Mouse (Mus musculus) mature B cell (primary cell): ENCODE data around the gene Pde10a.

Experiments used
- in situ Hi-C: fragments of 300-500 bp; cut with MboI; formaldehyde crosslinking; loops from 2 replicates; pipeline ENCODE4 v1.14.3; 2019

Pde10a gene

DNA sequence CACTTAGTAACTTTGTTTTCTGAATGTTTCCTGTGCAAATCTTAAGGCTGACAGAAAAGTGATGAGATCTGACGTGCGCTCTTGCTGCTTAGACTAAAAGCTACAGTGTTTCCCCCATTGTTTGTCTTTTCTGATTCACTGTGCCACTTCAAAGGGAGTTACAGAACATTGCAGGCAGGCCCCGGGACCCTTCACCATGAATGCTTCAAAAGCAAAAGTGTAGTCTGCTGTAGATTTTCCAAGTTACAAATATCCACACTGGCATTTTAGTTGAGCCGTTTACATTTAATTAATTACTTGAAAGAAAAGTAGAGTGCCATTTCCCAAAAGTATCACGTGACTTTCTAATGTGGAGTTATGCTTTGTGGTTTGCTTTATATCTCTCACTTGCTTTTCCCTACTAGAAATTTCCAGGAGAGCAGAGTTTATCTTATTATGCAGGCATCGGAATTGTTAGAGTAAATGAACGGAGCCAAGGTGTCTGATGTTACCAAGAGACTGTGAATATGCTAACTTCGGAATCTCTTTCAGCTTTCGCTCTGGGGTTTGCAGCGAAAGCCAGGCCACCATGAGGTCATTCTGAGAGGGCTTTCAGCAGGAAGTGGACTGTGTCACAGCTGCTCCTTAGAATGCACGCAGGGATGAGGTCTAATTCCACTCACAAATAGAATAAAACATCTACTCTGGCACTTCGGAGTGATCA lies 447.1 kb downstream of the Pde10a start:
- in situ Hi-C loops: no loop called here

DNA sequence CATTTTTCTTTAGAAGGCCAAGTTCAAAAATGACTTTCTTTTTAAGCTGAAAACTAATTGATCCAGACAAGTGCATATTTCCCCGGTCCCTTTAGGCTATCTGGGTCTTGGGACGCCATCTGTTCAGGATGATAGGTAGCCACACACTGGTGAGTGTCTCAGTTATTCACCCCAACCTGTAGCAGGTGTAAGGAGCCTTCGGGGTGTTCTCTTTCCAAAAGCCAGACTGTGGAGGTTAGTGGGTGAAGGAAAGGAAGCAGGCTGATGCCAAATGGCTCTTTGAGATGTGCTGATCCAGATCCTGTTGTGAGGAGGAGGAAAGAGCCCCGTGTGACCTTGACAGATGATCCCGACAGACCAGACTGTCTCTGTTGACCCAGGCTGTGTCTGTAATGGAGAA lies 448.2 kb downstream of the Pde10a start:
- in situ Hi-C loops: no loop called here

DNA sequence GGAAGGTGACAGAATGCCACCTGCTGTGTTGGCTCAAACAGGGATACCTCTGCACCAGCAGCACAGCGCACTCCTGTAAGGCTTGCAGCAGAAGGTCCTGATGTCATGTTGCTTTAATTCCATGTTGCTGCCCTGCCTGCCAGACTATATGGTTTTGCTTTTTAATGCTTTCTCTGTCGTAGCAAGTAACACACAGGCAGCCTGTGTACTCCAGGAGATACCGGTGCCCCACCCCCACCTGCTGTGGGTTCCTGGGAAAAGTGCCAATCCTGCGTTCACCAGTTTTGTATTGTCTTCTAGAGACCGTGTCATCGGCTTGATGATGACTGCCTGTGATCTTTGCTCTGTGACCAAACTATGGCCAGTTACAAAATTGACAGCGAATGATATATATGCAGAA lies 449.3 kb downstream of the Pde10a start:
- in situ Hi-C loops: no loop called here

DNA sequence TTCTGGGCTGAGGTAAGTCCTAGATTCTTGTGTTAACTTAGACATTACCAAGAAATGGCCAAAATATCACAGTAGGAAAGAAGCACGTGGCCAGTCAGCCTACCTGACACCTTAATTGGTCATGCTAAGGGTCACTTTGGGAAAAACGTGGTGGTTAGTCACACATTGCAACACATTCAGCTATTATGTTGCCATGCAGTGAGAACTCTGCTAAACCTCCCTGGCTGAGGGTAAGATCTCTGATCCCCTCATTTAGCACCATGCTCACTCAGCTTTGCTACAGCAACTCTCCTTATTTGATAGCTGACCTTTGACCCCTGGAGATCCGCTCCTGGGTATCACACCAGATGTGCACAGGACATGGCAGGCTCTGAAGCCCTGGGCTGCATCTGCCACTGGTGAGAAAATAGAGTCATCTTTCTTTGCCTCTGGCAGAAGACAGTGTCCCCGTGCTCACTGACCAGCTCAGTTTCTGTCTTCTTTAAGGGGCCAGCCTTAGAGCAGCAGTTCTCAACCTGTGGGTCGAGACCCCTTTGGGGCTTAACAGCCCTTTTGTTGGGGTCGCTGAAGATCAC lies 449.7 kb downstream of the Pde10a start:
- in situ Hi-C loops: no loop called here

DNA sequence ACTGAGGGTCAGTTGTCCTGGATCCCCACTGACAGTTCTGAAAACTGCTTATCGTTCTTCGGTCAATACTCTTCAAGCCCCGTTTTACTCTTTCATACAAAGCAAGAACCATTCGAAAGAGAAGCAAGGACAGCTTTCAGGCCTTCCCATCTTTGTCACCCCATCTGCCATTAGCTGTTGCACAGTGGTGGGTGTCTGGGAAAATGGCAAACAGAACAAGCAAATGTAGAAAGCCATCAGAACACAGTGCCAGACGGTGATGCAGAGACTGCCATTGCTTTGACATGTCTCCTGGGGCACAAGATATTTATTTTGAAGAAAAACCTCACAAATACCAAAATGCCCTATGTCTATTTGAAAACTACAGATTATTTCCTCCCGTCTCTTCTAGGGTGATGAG lies 451.6 kb downstream of the Pde10a start:
- in situ Hi-C loops: no loop called here

DNA sequence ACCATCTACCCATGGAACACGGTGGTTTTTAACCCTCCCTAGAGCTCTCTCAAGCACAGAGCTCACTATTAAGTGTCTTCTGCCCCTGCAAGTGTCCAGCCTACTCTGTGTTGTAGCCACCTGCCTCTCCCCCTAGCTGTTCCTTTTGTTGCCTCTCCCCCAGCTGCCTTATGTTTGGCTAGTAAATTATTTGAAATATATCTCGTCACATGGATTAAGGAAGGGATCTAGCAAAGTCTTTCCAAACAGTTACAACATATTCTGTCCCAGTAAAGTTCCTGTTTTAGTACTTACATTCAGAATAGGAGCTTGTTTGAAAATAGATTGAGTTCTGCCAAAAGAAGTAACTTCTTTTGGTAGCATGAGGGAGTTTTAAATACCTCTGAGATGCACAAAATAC lies 452.1 kb downstream of the Pde10a start:
- in situ Hi-C loops: no loop called here

DNA sequence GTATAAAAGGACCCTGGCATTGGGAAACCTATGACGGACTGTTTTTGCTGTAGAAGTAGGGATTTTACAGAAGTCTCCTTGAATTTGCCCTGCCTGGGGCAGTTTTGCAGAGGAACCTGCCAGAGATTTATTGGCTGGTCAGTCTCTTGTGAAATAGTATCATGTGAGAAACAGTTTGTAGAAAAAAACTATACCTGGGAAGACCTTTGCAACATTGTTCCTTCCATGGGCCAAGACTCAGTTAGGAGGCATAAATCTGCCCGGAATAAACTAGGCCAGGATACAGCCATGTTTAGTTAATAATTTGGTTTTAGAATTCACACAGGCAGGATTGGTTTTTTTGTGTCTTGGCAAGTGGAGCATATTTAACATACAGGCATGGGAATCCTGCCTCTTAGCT lies 458.4 kb downstream of the Pde10a start:
- in situ Hi-C loops: no loop called here

DNA sequence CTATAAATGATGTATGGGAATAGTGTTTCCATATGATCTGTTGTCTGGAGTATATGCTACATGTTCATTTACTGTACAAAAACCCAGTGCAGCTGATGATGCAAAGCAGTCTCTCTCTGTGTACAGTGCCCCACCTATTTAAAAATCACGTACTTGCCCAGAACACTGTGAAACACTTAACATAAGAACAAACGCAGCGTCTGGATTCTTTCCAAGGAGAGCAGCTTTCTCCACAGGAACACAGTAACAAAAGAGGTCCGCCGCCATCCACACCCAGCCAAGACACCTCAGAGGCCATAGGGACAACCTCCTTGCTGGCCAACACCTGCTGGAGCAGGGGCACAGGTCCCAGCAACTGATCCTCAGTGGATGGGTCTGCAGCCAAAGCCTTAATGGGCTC lies 460.5 kb downstream of the Pde10a start:
- in situ Hi-C loops: no loop called here

DNA sequence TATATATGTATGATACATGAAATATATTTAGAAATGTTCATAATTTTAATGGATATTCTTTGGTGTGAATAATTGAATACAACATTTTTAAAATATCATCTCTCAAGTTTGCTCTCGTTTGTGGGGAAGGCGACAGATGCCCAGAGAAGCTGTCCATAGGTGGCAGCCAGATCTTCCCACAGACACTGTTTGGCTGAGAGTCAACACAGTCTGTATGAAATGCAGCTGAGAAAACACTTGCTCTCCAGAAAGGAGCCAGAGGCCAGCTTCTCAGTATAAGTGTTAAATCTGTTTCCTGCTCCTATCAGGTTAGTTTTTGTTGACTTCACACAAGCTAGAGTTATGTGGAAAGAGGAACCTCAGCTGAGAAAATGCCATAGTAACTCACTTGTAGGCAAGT lies 461.4 kb downstream of the Pde10a start:
- in situ Hi-C loops: no loop called here

DNA sequence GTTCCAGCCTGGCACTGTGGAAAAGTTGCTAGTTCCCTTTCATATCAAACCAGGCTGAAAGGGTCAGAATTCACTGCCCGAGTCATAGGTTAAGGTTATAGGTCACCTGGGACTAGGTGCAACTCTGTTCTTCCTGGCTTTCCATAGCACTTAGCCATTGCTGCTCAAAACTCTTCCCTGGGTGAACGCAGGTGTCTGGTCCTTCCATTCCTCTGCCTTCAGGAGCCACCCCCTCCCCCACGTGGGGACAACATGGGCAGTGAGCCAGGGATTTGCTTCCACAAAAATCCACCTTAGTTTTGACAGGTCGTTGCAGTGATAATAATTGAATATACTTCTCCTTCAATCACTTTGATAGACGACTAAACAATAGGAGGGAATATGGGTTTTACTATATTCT lies 462.2 kb downstream of the Pde10a start:
- in situ Hi-C loops: no loop called here

DNA sequence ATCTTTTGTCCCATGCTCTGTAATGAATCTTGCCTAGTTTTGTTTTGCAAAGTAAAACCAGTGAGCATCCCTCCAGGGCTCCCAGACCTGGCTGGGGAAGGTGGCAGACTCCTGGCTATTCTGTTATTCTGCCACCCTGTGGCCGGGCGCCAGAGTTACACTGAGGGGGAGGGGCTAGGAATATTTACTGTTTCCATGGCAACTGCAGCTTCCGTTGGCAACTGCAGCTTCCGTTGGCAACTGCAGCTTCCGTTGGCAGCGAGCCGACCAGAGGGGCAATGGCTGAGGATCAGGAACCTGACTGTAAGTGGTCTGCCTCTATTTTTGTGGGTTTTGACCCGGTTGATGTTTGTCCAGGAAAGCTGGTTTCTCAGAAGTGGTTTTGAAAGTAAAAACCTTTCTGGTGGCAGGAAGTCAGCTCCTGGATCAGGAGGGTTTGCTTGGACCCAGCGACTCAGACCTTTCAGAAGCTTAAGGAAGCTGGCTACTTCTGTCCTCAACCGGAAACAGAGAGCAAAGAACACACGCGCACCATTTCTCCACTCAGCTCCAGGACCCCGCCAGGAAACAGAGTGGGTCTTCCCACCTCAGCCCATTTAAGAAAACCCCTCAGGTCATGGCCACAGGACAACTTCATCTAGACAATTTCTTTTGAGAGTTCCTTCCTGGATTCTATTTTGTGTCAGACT lies 463.1 kb downstream of the Pde10a start, which contains the start of gene 1700010I14Rik:
Gene 1700010I14Rik (plus strand): TSS at position 215 of the 689 bp plus-strand sequence.
- in situ Hi-C loops: no loop called here

DNA sequence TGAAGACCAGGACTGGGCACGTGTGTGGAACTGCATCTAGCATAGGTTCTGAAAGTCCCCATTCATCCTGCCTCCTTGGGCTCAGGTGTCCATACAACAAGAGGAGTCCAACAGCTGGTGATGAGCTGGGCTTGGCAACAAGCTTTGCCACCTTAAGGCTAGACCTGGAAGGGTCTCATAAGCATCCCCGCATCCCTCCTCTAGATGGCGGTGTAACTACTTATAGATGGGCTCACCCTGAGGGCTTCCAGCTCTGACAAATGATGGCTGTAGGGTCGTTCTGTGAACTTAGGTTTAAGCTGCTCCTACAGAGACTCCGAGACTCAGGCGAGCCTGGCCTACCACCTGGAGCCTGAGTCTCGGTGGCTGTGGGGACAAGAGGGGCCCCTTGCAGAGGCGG lies 466.0 kb downstream of the Pde10a start:
- in situ Hi-C loops: no loop called here

DNA sequence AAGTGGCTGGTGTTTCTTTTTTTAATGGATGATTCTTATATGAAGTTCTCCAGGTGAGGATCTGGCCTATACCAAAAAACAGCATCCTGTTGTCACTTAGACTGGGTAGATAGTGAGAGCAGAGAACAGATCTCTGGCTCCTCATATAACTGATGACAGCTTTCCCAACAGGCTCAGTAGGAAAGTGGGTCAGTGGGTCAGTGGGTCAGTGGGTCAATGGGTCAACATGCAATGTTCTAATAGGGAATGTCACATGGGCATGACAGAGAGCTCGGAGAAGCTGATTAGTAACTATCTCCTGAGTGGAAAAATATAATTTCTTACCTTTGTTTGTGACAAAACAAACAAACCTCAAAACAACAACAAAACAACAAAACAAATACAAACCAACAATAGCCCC lies 470.2 kb downstream of the Pde10a start:
- in situ Hi-C loops: no loop called here

DNA sequence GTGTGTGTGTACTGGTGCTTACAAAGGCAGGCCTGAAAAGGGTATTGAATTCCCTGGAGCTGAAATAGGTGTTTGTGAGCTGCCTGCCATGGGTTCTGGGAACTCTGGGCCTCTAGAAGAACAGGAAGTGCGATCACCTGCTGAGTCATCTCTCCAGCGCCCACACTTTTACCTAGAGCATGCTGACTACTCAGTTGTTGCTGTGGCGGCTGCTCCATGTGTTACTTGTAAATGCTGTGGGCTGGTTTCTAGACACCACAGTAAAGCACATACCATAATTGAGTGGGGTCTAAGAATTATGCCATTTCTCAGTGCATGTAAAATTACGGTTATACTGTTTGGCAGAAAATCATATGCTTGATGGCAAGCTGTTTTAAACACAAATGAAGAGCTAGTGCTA lies 477.3 kb downstream of the Pde10a start:
- in situ Hi-C loops: no loop called here

DNA sequence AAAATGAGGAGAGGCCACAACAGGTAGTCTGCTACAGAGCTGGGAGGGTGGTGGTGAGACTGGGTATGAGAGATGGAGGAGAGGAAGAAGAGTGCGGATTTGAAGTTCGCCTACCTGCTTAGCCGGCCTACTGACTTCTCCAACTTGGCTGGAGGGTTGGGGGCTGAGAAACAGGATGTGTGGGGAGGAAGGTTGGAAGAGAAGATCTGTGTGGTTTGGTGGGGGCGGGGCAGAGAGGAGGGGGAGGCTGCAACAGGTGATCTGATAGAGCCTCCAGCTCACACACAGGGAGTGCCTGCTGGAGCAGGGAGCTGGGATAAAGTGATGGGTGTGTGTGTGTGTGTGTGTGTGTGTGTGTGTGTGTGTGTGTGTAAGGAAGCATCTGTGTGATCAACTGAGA lies 479.3 kb downstream of the Pde10a start:
- in situ Hi-C loops: no loop called here

DNA sequence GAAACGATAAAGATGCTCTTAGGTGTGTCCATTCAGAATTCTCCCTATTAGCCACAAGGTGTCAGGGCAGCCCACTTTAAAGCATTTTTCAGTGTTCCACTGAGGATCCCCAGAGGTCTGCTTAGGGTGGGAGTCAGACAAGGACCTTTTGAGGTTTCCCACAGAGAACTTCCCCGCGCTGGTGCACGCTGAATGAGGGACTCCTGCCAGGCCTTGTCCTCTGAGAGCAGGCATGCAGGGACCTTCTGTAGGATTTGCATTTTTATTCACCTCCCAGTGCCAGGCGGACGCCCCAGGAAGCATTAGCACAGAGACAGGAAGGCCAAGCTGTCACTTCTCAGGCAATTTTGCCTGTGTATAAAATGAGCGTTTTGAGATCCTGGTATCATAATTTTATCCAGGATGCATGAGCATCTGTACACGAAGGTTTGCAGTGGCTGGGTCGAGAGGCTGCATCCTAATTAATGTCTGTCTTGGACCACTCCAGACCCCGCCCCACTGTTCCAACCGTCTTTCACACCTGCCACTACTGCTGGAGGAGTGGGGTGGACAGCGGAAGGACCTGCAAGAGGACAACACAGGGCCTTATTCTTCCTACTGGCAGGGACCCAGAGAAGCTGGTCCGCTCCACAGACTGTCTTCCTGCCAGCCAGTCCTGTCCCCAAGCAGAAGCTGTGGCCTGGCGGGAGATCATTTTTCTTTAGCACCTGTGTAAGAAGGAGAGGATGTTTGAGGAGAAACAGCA lies 498.2 kb downstream of the Pde10a start:
- in situ Hi-C loops: no loop called here

DNA sequence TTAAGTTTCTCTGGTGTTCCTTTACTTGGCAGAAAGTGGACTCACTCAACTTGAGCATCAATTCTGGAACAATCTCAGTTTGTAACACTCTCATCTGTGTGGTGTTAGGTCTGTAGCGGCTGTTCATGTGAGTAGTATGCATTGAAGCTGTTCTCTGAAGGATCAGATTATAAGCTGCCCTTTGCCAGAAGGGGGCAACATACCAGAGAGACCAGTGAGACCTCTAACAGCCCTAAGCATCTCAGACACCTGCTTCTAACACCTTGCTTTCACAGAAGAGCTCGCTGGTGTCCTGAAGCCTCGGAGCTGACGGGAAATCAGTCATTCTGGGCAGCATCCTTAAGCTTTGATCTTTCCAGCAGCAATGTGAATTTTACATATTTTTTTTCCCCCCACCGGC lies 505.0 kb downstream of the Pde10a start:
- in situ Hi-C loops: no loop called here

DNA sequence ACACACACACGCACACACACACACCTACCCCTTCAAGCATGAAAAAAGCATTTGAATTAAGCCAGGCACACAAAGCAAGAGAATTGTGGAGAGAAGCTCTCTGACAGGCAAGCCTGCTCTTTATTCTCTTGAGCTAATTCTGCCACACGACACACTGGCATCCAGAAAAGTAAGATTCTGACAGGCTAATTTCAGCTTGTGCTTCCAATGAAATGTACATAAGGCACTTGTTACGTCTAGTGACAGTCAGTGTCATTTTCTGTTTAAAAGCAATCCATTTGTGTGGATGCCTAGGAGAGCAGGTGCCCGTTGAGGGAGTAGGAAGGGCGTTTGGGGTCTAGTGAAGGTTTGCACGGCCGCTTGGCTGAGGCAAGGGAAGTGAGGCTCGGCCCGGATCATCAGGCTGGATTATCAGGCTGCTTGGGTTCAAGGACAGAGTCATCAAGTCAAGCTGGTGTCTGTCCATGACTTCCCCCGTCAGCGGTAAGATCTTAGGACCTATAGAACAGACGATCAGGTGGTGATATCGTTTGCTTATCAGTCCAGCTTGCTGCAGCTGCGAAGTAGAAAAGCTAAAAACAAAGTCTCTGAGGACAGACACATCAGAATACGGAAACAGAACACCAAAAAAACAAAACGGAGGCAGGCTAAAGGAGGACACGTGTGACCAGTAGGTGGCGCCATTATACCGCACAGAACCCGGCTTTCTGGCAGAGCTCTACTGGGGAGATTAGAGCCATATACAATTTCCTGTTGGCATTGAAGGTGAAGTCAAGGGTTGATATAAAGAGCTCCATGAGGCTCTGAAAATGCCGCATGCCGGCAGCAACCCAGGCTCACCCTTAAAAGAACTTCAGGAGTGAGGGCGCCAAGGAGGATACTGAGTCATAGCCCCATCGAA lies 506.3 kb downstream of the Pde10a start:
- in situ Hi-C loops: no loop called here

DNA sequence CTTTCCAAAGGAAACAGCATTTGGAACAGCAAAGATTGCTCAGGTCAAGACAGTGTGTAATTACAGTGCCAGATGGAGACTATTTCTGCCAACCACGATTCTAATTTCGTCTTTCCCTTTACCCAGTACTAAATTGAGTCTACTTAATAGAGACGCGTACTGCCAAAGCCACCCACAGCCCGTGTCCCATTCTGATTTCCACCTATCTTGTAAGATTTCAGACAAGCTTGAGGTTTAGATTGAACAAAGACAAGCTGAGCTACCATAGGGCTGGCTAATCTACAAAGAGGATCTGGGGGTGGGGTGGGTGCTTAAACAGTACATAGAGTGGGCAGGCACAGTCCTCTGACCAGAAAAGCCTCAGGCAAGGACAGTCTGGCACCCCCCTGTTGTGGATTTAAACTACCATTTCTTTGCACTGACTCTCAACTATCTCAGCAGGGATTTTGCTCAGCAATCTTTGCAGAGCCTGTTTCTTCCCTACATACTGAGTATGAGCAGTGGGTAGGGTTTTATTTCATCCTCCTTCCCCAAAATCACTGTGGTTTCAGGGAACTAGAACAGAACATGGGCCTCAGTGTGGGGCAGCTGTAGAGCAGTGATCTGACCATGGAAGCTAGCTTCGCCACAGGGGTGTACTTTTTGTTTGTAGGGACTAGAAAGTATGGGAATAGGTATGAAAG lies 507.3 kb downstream of the Pde10a start:
- in situ Hi-C loops: no loop called here

DNA sequence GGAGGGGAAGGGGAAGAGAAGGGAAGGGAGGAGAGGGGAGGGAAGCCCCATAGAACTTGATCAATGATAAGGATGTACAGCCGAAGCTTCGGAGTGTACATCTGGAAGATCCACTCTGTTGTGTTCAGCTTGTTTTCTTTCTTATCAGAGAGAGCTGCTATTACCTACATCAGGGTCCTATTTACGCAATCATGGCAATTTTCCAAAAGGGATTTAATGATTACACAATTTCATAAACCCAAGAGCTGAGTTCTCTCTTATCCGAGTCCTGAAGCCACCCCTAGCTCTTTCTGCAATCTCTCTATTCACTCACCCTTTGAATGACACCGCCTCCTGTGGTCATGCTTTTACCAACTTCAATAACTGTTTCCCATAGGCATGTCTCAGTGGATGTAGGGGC lies 508.3 kb downstream of the Pde10a start:
- in situ Hi-C loops: no loop called here
